Mouse (Mus musculus) midbrain, embryonic 13.5 days (tissue): ENCODE data around the gene Plcb4. TPM values are rescaled to one million over a fixed set of nuclear protein-coding genes. Genes with fewer than 3 reads are reported as not detected.

Source experiments
- ATAC-seq: fragments of 200-750 bp; cut with Nextera tagmentation; 2 replicates; pipeline ENCODE4 v1.8.0; 2017; ENCODE audit warnings: mild to moderate bottlenecking, moderate TSS enrichment, moderate library complexity
- H3K27ac ChIP-seq: fragments of 300-500 bp; sonication (generic); 2 replicates; pipeline ENCODE4 v1.5.1; 2015; ENCODE audit warnings: inconsistent platforms, mild to moderate bottlenecking, moderate library complexity
- H3K27me3 ChIP-seq: fragments of 300-500 bp; sonication (generic); 2 replicates; pipeline ENCODE4 v1.6.1; 2015; ENCODE audit warnings: mild to moderate bottlenecking, inconsistent platforms
- H3K36me3 ChIP-seq: fragments of 300-500 bp; sonication (generic); 2 replicates; pipeline ENCODE4 v1.6.1; 2015; ENCODE audit warnings: mild to moderate bottlenecking, inconsistent platforms
- H3K4me1 ChIP-seq: fragments of 300-500 bp; sonication (generic); replicated peaks from 2 replicates; pipeline ENCODE4 v1.6.1; 2015; ENCODE audit warnings: inconsistent platforms
- H3K4me2 ChIP-seq: fragments of 300-500 bp; sonication (generic); replicated peaks from 2 replicates; pipeline ENCODE4 v1.6.1; 2015; ENCODE audit warnings: moderate library complexity, mild to moderate bottlenecking, inconsistent platforms
- H3K4me3 ChIP-seq: fragments of 300-500 bp; sonication (generic); replicated peaks from 2 replicates; pipeline ENCODE4 v1.5.1; 2015; ENCODE audit warnings: mild to moderate bottlenecking, inconsistent platforms
- H3K9ac ChIP-seq: fragments of 300-500 bp; sonication (generic); replicated peaks from 2 replicates; pipeline ENCODE4 v1.6.1; 2015; ENCODE audit warnings: mild to moderate bottlenecking, inconsistent platforms
- H3K9me3 ChIP-seq: fragments of 300-500 bp; sonication (generic); 2 replicates; pipeline ENCODE4 v1.6.1; 2016; ENCODE audit warnings: mild to moderate bottlenecking, inconsistent platforms
- WGBS: fragments of 180-500 bp; shearing (Covaris S2); methylation state at CpG from one replicate; pipeline ENCODE4 v1.1.7; 2015; 5-methylcytosine and 5-hydroxymethylcytosine counted together
- polyA plus RNA-seq: library from polyadenylated mRNA; unstranded; fragments of >200 nt; fragmentation: Nextera tagmentation; extraction: Ambion mirVana; gene quantifications from 2 replicates; pipeline ENCODE4 v1.2.1, GENCODE M21; 2015

Plcb4 gene
- polyA plus RNA-seq, 1 experiment from 2014 or later = 38.2 TPM

GRCm38 (mm10) chr2:135833743-135834142 is 174.9 kb downstream of the Plcb4 start:
- no peak for ATAC-seq
- Histone ChIP-seq H3K9me3 (no peaks in the 10 kb centered on the region), H3K4me3 (no peak overlapping the region), H3K4me2 (no peak overlapping the region), H3K27me3 (no peaks in the 10 kb centered on the region), H3K36me3 (no peaks in the 10 kb centered on the region), H3K27ac (no peak overlapping the region), H3K9ac (no peak overlapping the region), H3K4me1 (0 out of 2 replicates have a peak, but pooled peaks cover 4% of the 10 kb centered on the region)
- 95% methylated on average over 3 of the region's 3 CpGs for WGBS

DNA sequence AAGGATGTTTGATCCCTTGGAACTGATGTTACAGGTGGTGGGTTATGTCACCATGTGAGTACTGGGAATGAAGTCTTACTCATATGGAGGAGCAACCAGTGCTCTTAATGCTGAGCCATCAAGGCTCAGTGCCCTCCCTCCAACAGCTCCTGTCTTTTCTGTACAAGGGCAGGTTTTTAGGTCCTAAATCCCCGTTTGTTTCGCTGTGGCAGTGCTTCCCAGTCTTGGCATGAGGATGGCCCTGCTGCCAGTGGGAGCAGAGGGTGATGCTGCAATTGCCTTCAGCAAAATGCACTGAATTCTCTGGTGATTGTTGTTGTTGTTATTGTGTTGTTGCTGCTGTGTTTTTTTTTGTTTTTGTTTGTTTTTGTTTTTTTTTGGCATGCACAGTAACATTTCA is 175.6 kb downstream of the Plcb4 start:
- ATAC-seq = no peak
- 91% methylated on average over 2 of the region's 2 CpGs for WGBS

DNA sequence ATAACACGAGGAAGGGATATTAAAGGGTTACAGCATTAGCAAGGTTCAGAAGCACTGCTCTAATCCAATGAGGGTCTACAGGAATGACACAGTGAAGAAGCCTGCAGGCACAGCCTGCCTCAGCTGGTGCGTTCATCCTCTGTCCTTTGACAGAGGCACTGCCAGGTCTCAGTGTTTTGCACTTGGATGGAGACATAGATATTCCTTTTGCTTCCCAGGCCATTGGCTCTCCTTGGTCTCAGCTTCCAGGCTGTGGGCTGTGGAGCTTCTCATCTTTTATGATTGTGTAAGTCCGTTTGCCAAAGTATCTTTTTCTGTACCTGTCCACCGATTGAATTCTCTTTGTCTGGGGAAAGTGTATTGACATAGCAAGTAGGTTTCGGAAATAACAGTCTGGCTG is 177.1 kb downstream of the Plcb4 start:
- no peak overlapping the region for H3K27ac ChIP-seq
- no peaks in the 10 kb centered on the region for H3K36me3 ChIP-seq
- no peak for ATAC-seq
- WGBS = 87% methylated on average over 5 of the region's 5 CpGs
- H3K4me3 ChIP-seq = no peak overlapping the region
- H3K27me3 ChIP-seq = no peaks in the 10 kb centered on the region
- H3K4me1 ChIP-seq = 0 out of 2 replicates have a peak, but pooled peaks cover 4% of the 10 kb centered on the region
- H3K4me2 ChIP-seq = no peak overlapping the region
- no peak overlapping the region for H3K9ac ChIP-seq
- H3K9me3 ChIP-seq = no peaks in the 10 kb centered on the region

More for the DNA sequence above, 175.6 kb downstream of the Plcb4 start:
- Histone ChIP-seq H3K27ac (no peak overlapping the region), H3K4me3 (no peak overlapping the region), H3K36me3 (no peaks in the 10 kb centered on the region), H3K9ac (no peak overlapping the region), H3K9me3 (no peaks in the 10 kb centered on the region), H3K4me1 (0 out of 2 replicates have a peak, but pooled peaks cover 4% of the 10 kb centered on the region), H3K27me3 (no peaks in the 10 kb centered on the region), H3K4me2 (no peak overlapping the region)

GRCm38 (mm10) chr2:135836426-135836825 is 177.6 kb downstream of the Plcb4 start:
- Histone ChIP-seq H3K9ac (no peak overlapping the region), H3K27ac (no peak overlapping the region), H3K4me2 (no peak overlapping the region), H3K36me3 (no peaks in the 10 kb centered on the region), H3K27me3 (no peaks in the 10 kb centered on the region), H3K4me3 (no peak overlapping the region), H3K4me1 (0 out of 2 replicates have a peak, but pooled peaks cover 4% of the 10 kb centered on the region), H3K9me3 (no peaks in the 10 kb centered on the region)
- WGBS = 87% methylated on average over 3 of the region's 3 CpGs
- no peak for ATAC-seq

GRCm38 (mm10) chr2:135837730-135838129 is 178.9 kb downstream of the Plcb4 start:
- no peak for ATAC-seq
- H3K9ac ChIP-seq = no peak overlapping the region
- H3K9me3 ChIP-seq = no peaks in the 10 kb centered on the region
- H3K36me3 ChIP-seq = no peaks in the 10 kb centered on the region
- no peak overlapping the region for H3K4me3 ChIP-seq
- 88% methylated on average over 1 of the region's 1 CpGs for whole genome bisulfite sequencing
- no peaks in the 10 kb centered on the region for H3K27me3 ChIP-seq
- 0 out of 2 replicates have a peak, but pooled peaks cover 4% of the 10 kb centered on the region for H3K4me1 ChIP-seq
- no peak overlapping the region for H3K27ac ChIP-seq
- no peak overlapping the region for H3K4me2 ChIP-seq

DNA sequence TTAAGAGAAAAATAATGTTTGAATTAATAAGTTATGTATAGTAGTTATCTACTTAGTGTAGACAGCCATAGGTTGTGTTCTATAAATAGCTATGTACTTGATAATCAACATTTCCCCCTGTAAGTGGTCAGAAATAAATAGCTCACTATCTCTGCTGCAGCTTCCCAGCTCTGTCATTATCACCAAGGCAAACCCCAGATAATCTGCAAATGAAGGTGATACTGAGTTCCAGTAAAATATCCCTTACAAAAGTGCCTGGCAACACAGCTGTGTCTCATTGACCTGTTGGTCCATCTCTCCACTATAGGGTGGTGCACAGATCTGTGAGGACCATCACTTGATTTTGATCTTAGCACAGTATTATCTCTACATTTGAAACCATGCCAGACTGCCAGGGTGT is 179.3 kb downstream of the Plcb4 start:
- 0 out of 2 replicates have a peak, but pooled peaks cover 4% of the 10 kb centered on the region for H3K4me1 ChIP-seq
- H3K4me3 ChIP-seq = no peak overlapping the region
- no peak overlapping the region for H3K9ac ChIP-seq
- no peak overlapping the region for H3K27ac ChIP-seq
- no peaks in the 10 kb centered on the region for H3K36me3 ChIP-seq
- no peak overlapping the region for H3K4me2 ChIP-seq
- no peaks in the 10 kb centered on the region for H3K27me3 ChIP-seq
- no peak for ATAC-seq
- H3K9me3 ChIP-seq = no peaks in the 10 kb centered on the region

GRCm38 (mm10) chr2:135838651-135839286 is 180.0 kb downstream of the Plcb4 start:
- Histone ChIP-seq H3K9ac (no peak overlapping the region), H3K36me3 (no peaks in the 10 kb centered on the region), H3K9me3 (no peaks in the 10 kb centered on the region), H3K4me2 (no peak overlapping the region), H3K4me1 (0 out of 2 replicates have a peak, but pooled peaks cover 4% of the 10 kb centered on the region), H3K4me3 (no peak overlapping the region), H3K27me3 (no peaks in the 10 kb centered on the region), H3K27ac (no peak overlapping the region)
- WGBS = 82% methylated on average over 8 of the region's 8 CpGs
- no peak for ATAC-seq

- no peaks in the 10 kb centered on the region for H3K4me1 ChIP-seq
- no peak overlapping the region for H3K27ac ChIP-seq
- 87% methylated on average over 8 of the region's 8 CpGs for WGBS
- no peak overlapping the region for H3K9ac ChIP-seq
- H3K27me3 ChIP-seq = no peaks in the 10 kb centered on the region
- ATAC-seq = no peak
- no peak overlapping the region for H3K4me2 ChIP-seq
- H3K36me3 ChIP-seq = no peaks in the 10 kb centered on the region
- H3K4me3 ChIP-seq = no peak overlapping the region
- H3K9me3 ChIP-seq = no peaks in the 10 kb centered on the region
Measured at GRCm38 (mm10) chr2:135843721-135844120, 184.9 kb downstream of the Plcb4 start.

- Histone ChIP-seq H3K27me3 (no peaks in the 10 kb centered on the region), H3K9me3 (no peaks in the 10 kb centered on the region), H3K4me2 (no peak overlapping the region), H3K27ac (no peak overlapping the region), H3K9ac (no peak overlapping the region), H3K4me1 (no peaks in the 10 kb centered on the region), H3K36me3 (no peaks in the 10 kb centered on the region), H3K4me3 (no peak overlapping the region)
- ATAC-seq = no peak
- WGBS = 96% methylated on average over 3 of the region's 3 CpGs
Measured at GRCm38 (mm10) chr2:135846903-135847302, 188.1 kb downstream of the Plcb4 start.

GRCm38 (mm10) chr2:135847738-135848137 is 188.9 kb downstream of the Plcb4 start:
- Histone ChIP-seq H3K4me3 (no peak overlapping the region), H3K9me3 (no peaks in the 10 kb centered on the region), H3K9ac (no peak overlapping the region), H3K36me3 (no peaks in the 10 kb centered on the region), H3K27ac (no peak overlapping the region), H3K27me3 (no peaks in the 10 kb centered on the region), H3K4me1 (no peaks in the 10 kb centered on the region), H3K4me2 (no peak overlapping the region)
- no peak for ATAC-seq
- WGBS = 80% methylated on average over 5 of the region's 6 CpGs

- Histone ChIP-seq H3K4me3 (no peak overlapping the region), H3K4me1 (no peaks in the 10 kb centered on the region), H3K36me3 (no peaks in the 10 kb centered on the region), H3K4me2 (no peak overlapping the region), H3K27ac (no peak overlapping the region), H3K9ac (no peak overlapping the region), H3K27me3 (no peaks in the 10 kb centered on the region), H3K9me3 (no peaks in the 10 kb centered on the region)
- no peak for ATAC-seq
- 90% methylated on average over 4 of the region's 4 CpGs for WGBS
Measured at GRCm38 (mm10) chr2:135848169-135848568, 189.4 kb downstream of the Plcb4 start.

GRCm38 (mm10) chr2:135851964-135852363 is 193.2 kb downstream of the Plcb4 start:
- H3K9me3 ChIP-seq = no peaks in the 10 kb centered on the region
- 88% methylated on average over 5 of the region's 5 CpGs for WGBS
- H3K27ac ChIP-seq = no peak overlapping the region
- H3K9ac ChIP-seq = no peak overlapping the region
- no peak for ATAC-seq
- no peaks in the 10 kb centered on the region for H3K36me3 ChIP-seq
- H3K4me2 ChIP-seq = no peak overlapping the region
- no peak overlapping the region for H3K4me3 ChIP-seq
- H3K4me1 ChIP-seq = peaks cover 8% of the 10 kb centered on the region
- no peaks in the 10 kb centered on the region for H3K27me3 ChIP-seq

DNA sequence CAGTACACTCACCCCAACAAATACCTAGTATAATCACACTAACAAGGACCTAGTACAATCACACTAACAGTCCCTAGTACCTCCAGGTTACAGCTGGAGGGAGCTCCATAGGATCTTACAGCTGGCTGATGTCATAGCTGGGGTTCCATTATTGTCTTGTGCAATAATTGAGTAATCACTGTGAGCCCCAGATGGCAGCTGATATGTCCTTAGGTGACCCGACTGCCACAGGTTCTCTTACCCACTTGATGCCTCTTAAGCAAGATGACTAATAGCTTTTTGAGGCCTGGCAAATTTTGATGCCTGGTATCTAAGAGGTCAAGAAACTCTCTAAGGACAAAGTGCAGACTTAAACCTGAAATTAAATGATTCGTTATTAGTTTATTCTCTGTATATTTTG is 194.3 kb downstream of the Plcb4 start:
- Histone ChIP-seq H3K27me3 (no peaks in the 10 kb centered on the region), H3K36me3 (no peaks in the 10 kb centered on the region), H3K9me3 (no peaks in the 10 kb centered on the region), H3K4me1 (peaks cover 8% of the 10 kb centered on the region), H3K4me3 (no peak overlapping the region), H3K9ac (no peak overlapping the region), H3K4me2 (no peak overlapping the region), H3K27ac (no peak overlapping the region)
- WGBS = 86% methylated on average over 2 of the region's 2 CpGs
- no peak for ATAC-seq
